Mouse (Mus musculus): Measurements from ENCODE around the gene Rsf1. TPM values are rescaled to one million over a fixed set of nuclear protein-coding genes. Genes with fewer than 3 reads are reported as not detected.

The Rsf1 gene
- polyA plus RNA-seq, 1 experiment: 17.3 TPM

- TF ChIP-seq CTCF (IDR thresholded peaks at IDR 0.05; ENCODE audit: borderline replicate concordance, extremely low read depth, insufficient read depth, insufficient read length) (no peak), POLR2A (IDR thresholded peaks at IDR 0.05; ENCODE audit: borderline replicate concordance, extremely low read depth, insufficient read depth, insufficient read length, poor library complexity, severe bottlenecking) (no peak)
- DNase-seq (ENCODE audit: low read depth): no peak
Observed at GRCm38 (mm10) chr7:97700173-97700572, 120.5 kb downstream of the Rsf1 start.

DNA sequence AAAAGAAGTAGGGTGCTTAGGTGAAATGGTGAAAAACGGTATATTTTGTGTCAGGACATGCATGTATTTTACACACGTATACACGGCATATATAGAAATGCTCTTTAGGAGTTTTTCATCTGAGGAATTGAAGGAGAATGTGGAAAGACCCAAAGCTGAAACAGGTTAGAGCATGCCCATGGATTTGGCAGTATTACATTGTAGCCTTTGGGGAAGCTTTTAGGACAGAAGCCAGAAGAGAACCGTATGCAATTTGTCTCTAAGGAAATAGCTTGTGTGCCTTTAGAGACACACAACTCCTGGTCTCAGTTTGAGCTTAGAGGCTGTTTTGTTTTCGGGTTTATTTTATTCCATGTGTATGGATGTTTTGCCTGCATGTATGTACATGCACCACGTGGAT is 121.4 kb downstream of the Rsf1 start:
- no peak for TF ChIP-seq CTCF (IDR thresholded peaks at IDR 0.05; ENCODE audit: borderline replicate concordance, extremely low read depth, insufficient read depth, insufficient read length)
- DNase-seq (ENCODE audit: low read depth): no peak

DNA sequence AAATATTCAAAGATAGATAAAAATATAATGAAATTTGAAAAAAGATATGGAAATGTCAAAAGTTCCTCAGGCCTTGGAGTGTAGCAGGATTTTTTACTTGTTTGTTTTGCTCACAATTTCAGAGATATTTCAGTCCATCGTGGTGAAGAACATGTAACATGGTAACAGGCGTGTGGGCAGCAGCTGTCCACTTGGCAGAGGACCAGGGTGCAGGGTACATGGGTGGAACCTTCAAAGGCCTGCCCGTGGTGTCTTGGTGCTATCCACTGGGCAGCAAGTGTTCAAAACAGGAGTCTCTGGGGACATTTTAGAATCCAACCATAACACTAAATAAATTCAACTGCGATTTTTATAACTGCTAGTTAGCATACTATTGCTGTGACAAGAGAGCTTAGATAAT is 127.4 kb downstream of the Rsf1 start:
- TF ChIP-seq POLR2A (IDR thresholded peaks at IDR 0.05; ENCODE audit: borderline replicate concordance, extremely low read depth, insufficient read depth, insufficient read length, poor library complexity, severe bottlenecking): no peak
- no peak for TF ChIP-seq CTCF (IDR thresholded peaks at IDR 0.05; ENCODE audit: borderline replicate concordance, extremely low read depth, insufficient read depth, insufficient read length)

GRCm38 (mm10) chr7:97707809-97708208 is 128.1 kb downstream of the Rsf1 start:
- TF ChIP-seq CTCF (IDR thresholded peaks at IDR 0.05; ENCODE audit: borderline replicate concordance, extremely low read depth, insufficient read depth, insufficient read length): no peak
- TF ChIP-seq POLR2A (IDR thresholded peaks at IDR 0.05; ENCODE audit: borderline replicate concordance, extremely low read depth, insufficient read depth, insufficient read length, poor library complexity, severe bottlenecking): no peak
- DNase-seq (ENCODE audit: low read depth): no peak

More for the DNA sequence above, 127.4 kb downstream of the Rsf1 start:
- no peak for DNase-seq (ENCODE audit: low read depth)

DNA sequence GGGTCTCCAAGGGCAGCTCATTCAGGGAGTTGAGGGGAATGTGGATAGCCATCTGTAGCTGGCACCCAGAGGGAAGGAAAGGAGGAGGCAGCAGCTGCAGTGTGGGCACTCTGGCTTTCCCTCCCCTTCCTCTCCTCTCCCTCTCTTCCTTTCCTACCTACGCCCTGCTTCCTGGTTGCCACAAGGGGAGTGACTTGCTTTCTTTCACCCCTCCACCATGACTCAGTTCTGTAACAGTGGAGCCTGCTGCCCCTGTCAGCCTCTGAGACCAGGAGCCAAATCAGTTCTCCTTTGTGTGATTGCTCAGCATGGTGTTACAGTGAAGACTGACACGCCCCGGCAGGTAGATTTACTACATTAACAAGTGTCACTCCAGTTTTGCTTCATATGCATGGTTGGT is 129.5 kb downstream of the Rsf1 start:
- DNase-seq (ENCODE audit: low read depth): no peak
- TF ChIP-seq POLR2A (IDR thresholded peaks at IDR 0.05; ENCODE audit: borderline replicate concordance, extremely low read depth, insufficient read depth, insufficient read length, poor library complexity, severe bottlenecking) (no peak), CTCF (IDR thresholded peaks at IDR 0.05; ENCODE audit: borderline replicate concordance, extremely low read depth, insufficient read depth, insufficient read length) (no peak)

DNA sequence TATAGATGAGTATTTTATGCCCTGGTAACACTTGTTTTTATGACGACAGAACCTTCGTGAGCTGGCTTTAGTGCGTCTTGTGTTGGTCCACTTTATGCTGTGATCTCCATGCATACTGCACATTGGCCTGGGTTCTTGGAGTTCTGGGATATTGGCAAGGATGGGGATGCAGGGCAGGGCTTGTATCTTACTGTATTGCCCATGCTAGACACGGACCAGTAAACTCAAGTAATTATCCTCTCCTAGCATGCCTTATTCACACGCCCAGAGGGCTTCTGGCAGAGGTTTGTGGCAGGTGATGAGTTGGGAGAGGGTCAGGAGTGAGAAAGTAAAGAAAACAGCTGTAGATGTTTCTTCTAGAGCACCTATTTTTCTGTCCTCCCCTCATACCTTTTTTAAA is 135.0 kb downstream of the Rsf1 start:
- TF ChIP-seq POLR2A (IDR thresholded peaks at IDR 0.05; ENCODE audit: borderline replicate concordance, extremely low read depth, insufficient read depth, insufficient read length, poor library complexity, severe bottlenecking) (no peak), CTCF (IDR thresholded peaks at IDR 0.05; ENCODE audit: borderline replicate concordance, extremely low read depth, insufficient read depth, insufficient read length) (no peak)

DNA sequence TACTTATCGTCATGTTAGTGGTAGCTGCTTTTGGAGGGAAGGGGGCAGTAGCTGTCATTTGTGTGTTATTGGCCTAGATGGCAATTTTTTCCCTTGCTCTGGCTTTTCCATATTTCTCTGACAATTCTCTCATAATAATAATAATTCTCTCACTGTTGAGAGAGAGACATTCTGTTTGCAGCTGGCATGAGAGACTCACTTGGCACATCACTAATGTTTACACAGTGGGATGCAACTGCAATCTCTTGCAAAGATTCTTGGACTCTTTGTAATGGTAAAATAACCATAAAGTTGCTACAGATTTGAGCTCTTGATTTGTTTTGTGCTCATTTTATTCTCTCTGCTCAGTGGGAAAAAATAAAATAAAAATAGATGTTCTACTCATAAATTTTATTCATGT is 137.6 kb downstream of the Rsf1 start:
- TF ChIP-seq POLR2A (IDR thresholded peaks at IDR 0.05; ENCODE audit: borderline replicate concordance, extremely low read depth, insufficient read depth, insufficient read length, poor library complexity, severe bottlenecking) (no peak), CTCF (IDR thresholded peaks at IDR 0.05; ENCODE audit: borderline replicate concordance, extremely low read depth, insufficient read depth, insufficient read length) (no peak)
- no peak for DNase-seq (ENCODE audit: low read depth)

More for the DNA sequence above, 135.0 kb downstream of the Rsf1 start:
- DNase-seq (ENCODE audit: low read depth): no peak

- TF ChIP-seq CTCF (IDR thresholded peaks at IDR 0.05; ENCODE audit: borderline replicate concordance, extremely low read depth, insufficient read depth, insufficient read length): no peak
- TF ChIP-seq POLR2A (IDR thresholded peaks at IDR 0.05; ENCODE audit: borderline replicate concordance, extremely low read depth, insufficient read depth, insufficient read length, poor library complexity, severe bottlenecking): no peak
- no peak for DNase-seq (ENCODE audit: low read depth)
Observed at GRCm38 (mm10) chr7:97719078-97719477, 139.4 kb downstream of the Rsf1 start.

- DNase-seq (ENCODE audit: low read depth): no peak
- TF ChIP-seq CTCF (IDR thresholded peaks at IDR 0.05; ENCODE audit: borderline replicate concordance, extremely low read depth, insufficient read depth, insufficient read length): no peak
- TF ChIP-seq POLR2A (IDR thresholded peaks at IDR 0.05; ENCODE audit: borderline replicate concordance, extremely low read depth, insufficient read depth, insufficient read length, poor library complexity, severe bottlenecking): no peak
Observed at GRCm38 (mm10) chr7:97720109-97720508, 140.4 kb downstream of the Rsf1 start.

DNA sequence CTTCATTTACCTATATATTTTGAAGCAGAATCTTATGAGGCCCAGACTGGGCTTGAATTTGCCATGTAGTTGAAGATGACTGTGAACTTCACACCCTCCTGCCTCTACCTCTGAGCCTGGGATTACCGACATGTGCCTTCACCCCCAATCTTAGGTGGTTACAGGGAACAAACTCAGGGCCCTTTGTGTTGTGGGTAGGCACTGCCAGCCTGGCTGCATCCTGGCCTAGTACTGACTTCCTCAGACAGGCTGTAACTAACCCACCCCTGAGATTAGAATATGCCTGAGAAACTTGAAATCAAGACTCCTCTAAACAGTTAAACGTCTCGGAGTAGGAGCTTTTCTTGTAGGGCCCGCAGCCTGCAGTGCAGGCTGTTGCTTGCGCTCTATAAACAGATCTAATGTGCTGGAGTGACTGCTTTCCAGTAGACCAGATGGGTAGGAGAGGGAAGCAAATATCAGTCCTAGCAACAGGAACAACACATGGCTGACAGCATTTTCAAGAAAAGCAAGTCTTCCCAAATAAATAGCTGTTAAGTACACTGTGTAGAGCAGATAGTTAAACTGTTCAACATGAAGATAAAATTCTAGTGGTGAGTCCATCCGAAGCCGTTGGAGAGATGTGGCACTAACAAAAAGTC is 142.7 kb downstream of the Rsf1 start:
- TF ChIP-seq POLR2A (IDR thresholded peaks at IDR 0.05; ENCODE audit: borderline replicate concordance, extremely low read depth, insufficient read depth, insufficient read length, poor library complexity, severe bottlenecking): no peak
- no peak for TF ChIP-seq CTCF (IDR thresholded peaks at IDR 0.05; ENCODE audit: borderline replicate concordance, extremely low read depth, insufficient read depth, insufficient read length)
- peak; percentile 68 for DNase-seq (ENCODE audit: low read depth)

GRCm38 (mm10) chr7:97723646-97724538 is 144.2 kb downstream of the Rsf1 start:
- no peak for TF ChIP-seq CTCF (IDR thresholded peaks at IDR 0.05; ENCODE audit: borderline replicate concordance, extremely low read depth, insufficient read depth, insufficient read length)
- no peak for TF ChIP-seq POLR2A (IDR thresholded peaks at IDR 0.05; ENCODE audit: borderline replicate concordance, extremely low read depth, insufficient read depth, insufficient read length, poor library complexity, severe bottlenecking)
- DNase-seq (ENCODE audit: low read depth): no peak

DNA sequence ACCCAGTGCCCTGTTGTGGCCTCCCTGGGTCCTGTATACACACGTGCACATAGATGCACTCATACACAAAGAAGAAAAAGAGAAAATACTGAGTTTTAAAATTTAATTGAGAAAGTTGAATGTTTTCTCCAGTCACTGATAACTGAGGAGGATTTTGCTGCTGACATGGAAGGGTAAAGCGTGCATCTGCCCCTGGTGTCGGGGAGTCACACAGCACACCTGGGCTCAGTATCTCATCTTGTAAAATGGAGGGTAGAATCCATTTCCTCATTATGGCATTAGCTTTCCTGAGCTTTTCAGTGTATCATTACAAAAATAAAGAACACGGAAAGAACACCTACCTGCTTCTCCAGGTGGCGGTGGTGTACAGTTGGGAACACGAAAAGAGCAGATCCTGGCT is 145.7 kb downstream of the Rsf1 start:
- no peak for DNase-seq (ENCODE audit: low read depth)
- TF ChIP-seq POLR2A (IDR thresholded peaks at IDR 0.05; ENCODE audit: borderline replicate concordance, extremely low read depth, insufficient read depth, insufficient read length, poor library complexity, severe bottlenecking) (no peak), CTCF (IDR thresholded peaks at IDR 0.05; ENCODE audit: borderline replicate concordance, extremely low read depth, insufficient read depth, insufficient read length) (no peak)
